Mouse (Mus musculus) liver, postnatal 0 days (tissue): Measurements from ENCODE around the gene Alg3. TPM values are rescaled to one million over a fixed set of nuclear protein-coding genes. Genes with fewer than 3 reads are reported as not detected.

Source experiments
- ATAC-seq: fragments of 200-750 bp; cut with Nextera tagmentation; 2 replicates; pipeline ENCODE4 v1.8.0; 2017; ENCODE audit warnings: mild to moderate bottlenecking, moderate library complexity
- DNase-seq: peaks from one replicate; pipeline ENCODE4 v3.0.0-alpha.2; 2016
- H3K27ac ChIP-seq: fragments of 300-500 bp; sonication (generic); 2 replicates; pipeline ENCODE4 v1.5.1; 2014; ENCODE audit warnings: antibody characterized with exemption, moderate library complexity, mild to moderate bottlenecking, low read depth
- H3K27me3 ChIP-seq: fragments of 300-500 bp; sonication (generic); 2 replicates; pipeline ENCODE4 v1.6.1; 2014; ENCODE audit warnings: low read length, control low read depth, mixed read lengths; ENCODE audit not compliant: insufficient read depth
- H3K36me3 ChIP-seq: fragments of 300-500 bp; sonication (generic); replicated peaks from 2 replicates; pipeline ENCODE4 v1.6.1; 2014; ENCODE audit warnings: mild to moderate bottlenecking, control low read depth, low read length, moderate library complexity, mixed read lengths; ENCODE audit not compliant: insufficient read depth
- H3K4me1 ChIP-seq: fragments of 300-500 bp; sonication (generic); 2 replicates; pipeline ENCODE4 v1.6.1; 2014; ENCODE audit warnings: antibody characterized with exemption, mild to moderate bottlenecking, control low read depth; ENCODE audit not compliant: insufficient read depth
- H3K4me2 ChIP-seq: fragments of 300-500 bp; sonication (generic); 2 replicates; pipeline ENCODE4 v1.6.1; 2014; ENCODE audit warnings: low read depth, mild to moderate bottlenecking, low read length, moderate library complexity, mixed read lengths
- H3K4me3 ChIP-seq: fragments of 300-500 bp; sonication (generic); 2 replicates; pipeline ENCODE4 v1.5.1; 2014; ENCODE audit warnings: low read depth, low read length
- H3K9ac ChIP-seq: fragments of 300-500 bp; sonication (generic); replicated peaks from 2 replicates; pipeline ENCODE4 v1.6.1; 2014; ENCODE audit warnings: mild to moderate bottlenecking, moderate library complexity
- H3K9me3 ChIP-seq: fragments of 300-500 bp; sonication (generic); 2 replicates; pipeline ENCODE4 v1.6.1; 2016; ENCODE audit warnings: mild to moderate bottlenecking, control low read depth, low read length, mixed read lengths
- CTCF ChIP-seq: sonication (generic); IDR thresholded peaks from 2 replicates; pipeline ENCODE4 v1.5.1; 2016; ENCODE audit warnings: antibody characterized with exemption, low read depth
- EP300 ChIP-seq: IDR thresholded peaks from 2 replicates; pipeline ENCODE4 v1.6.1; 2016; ENCODE audit warnings: antibody characterized with exemption, low read depth, mild to moderate bottlenecking
- WGBS: fragments of 180-500 bp; shearing (Covaris S2); extraction: QIAGEN DNeasy Blood & Tissue Kit; methylation state at CpG from one replicate; pipeline ENCODE4 v1.1.7; 2014; ENCODE audit not compliant: insufficient replicate concordance; 5-methylcytosine and 5-hydroxymethylcytosine counted together
- microRNA counts: library from miRNA; unstranded; fragments of <30 nt; microRNA quantifications from one replicate; lab custom pipeline; 2015
- microRNA-seq: library from miRNA; unstranded; fragments of <30 nt; microRNA quantifications from one replicate; pipeline ENCODE4, GENCODE M21; 2016
- polyA plus RNA-seq: library from polyadenylated mRNA; unstranded; fragments of >200 nt; fragmentation: Nextera tagmentation; extraction: Ambion mirVana; gene quantifications from 2 replicates; pipeline ENCODE4 v1.2.1, GENCODE M21; 2015

Gene Alg3
- polyA plus RNA-seq, 1 experiment from 2014 or later: 18.6 TPM

GRCm38 (mm10) chr16:20591076-20591705 lies 20.3 kb downstream of the Alg3 start:
- Histone ChIP-seq H3K4me2 (0 out of 2 replicates have a peak overlapping the region, but pooled peaks have one; percentile 16), H3K4me3 (0 out of 2 replicates have a peak overlapping the region, but pooled peaks have one; percentile 4), H3K36me3 (no peaks in the 10 kb centered on the region), H3K27ac (no peak overlapping the region), H3K9ac (no peak overlapping the region), H3K4me1 (peaks cover 13% of the 10 kb centered on the region), H3K9me3 (no peaks in the 10 kb centered on the region), H3K27me3 (peaks cover 55% of the 10 kb centered on the region)
- ATAC-seq: no peak
- DNase-seq: peak; percentile 17
- WGBS: 8% methylated on average over 48 of the region's 48 CpGs
- TF ChIP-seq EP300: no peak
- TF ChIP-seq CTCF: no peak

GRCm38 (mm10) chr16:20590680-20591038 lies 20.9 kb downstream of the Alg3 start:
- 5% methylated on average over 17 of the region's 17 CpGs for WGBS
- Histone ChIP-seq H3K36me3 (no peaks in the 10 kb centered on the region), H3K9ac (no peak overlapping the region), H3K4me2 (peak overlapping the region; percentile 65), H3K4me1 (peaks cover 13% of the 10 kb centered on the region), H3K27ac (no peak overlapping the region), H3K27me3 (peaks cover 55% of the 10 kb centered on the region), H3K9me3 (no peaks in the 10 kb centered on the region), H3K4me3 (peak overlapping the region; percentile 41)
- no peak for TF ChIP-seq EP300
- TF ChIP-seq CTCF: no peak
- no peak for ATAC-seq
- peak; percentile 15 for DNase-seq

DNA sequence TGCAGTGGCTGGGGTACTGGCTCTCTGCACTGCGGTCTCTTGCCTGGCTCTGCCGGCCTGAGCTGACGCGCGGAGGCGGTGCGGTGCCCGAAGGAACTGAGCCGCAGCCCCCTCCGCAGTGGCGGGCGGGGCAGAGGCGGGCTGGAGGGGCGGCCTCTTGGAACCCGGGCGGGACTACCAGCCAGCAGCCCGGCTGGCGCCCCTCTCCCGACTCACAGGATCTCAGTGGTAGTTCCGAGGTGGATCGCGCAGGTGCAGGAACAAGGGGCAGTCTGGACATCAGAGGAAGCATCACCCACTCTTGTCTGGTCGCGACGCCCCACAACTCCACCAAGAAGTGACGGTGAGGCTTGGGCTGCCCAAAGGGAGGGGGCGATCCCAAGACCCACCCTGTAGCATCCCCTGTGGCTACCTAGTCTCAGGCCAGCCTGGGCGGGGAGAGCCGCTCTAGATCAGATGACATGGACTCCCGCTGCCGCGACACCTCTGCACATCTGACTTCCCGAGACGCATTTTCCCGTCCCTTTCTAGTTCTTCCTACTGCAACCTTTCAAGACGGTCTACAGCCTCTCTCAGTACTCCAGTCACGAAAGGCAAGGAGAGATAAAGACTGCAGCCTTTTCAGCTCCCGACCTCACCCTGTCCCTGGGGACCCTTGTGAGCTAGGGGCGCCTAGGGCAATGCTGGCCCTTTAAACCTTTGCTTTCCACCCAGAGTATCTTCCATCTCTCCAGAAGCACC lies 21.4 kb downstream of the Alg3 start:
- no peaks in the 10 kb centered on the region for H3K36me3 ChIP-seq
- ATAC-seq: no peak
- no peak for TF ChIP-seq EP300
- TF ChIP-seq CTCF: no peak
- peak overlapping the region; percentile 65 for H3K4me2 ChIP-seq
- H3K27me3 ChIP-seq: peaks cover 55% of the 10 kb centered on the region
- H3K4me3 ChIP-seq: peak overlapping the region; percentile 41
- DNase-seq: peak; percentile 19
- H3K9ac ChIP-seq: no peak overlapping the region
- no peaks in the 10 kb centered on the region for H3K9me3 ChIP-seq
- no peak overlapping the region for H3K27ac ChIP-seq
- 2% methylated on average over 36 of the region's 39 CpGs for WGBS
- H3K4me1 ChIP-seq: peaks cover 13% of the 10 kb centered on the region

DNA sequence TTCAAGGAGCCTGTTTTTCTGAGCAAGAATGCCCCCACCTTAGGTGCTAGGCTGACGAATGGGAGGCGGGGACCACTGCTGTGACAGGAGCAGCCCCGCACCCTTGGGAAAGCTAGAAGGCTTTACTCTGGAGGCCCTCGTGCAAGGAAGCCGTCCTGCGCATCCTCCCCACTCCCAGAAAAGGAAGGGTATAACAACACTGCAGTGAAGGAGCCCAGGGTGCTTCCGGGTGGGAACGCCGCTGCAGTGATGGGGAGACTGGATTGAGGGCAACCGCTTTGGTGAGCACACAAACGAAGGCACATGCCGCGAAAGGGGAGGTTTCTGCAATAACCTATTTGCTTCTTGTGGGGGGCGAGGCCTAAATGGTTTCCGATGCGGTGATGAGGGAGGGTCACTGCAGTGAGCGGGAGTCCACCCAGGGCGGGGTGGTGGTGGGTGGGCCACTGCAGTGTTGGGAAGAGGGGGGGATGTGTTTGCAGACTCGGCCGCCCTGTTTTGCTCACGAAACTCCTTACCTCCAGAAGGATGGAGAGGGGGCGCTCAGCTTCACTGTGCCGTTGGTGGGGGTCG lies 22.1 kb downstream of the Alg3 start, which contains the start of gene Vwa5b2:
Vwa5b2 (plus strand) TSS at position 106 of the 573 bp plus-strand sequence.
- WGBS: 2% methylated on average over 24 of the region's 24 CpGs
- H3K27ac ChIP-seq: no peak within 1 kb of the TSS
- no peak for TF ChIP-seq CTCF
- TF ChIP-seq EP300: no peak
- ATAC-seq (no peak), DNase-seq (peak; percentile 15)
- H3K9me3 ChIP-seq: no peaks in the 10 kb centered on the region
- H3K4me2 ChIP-seq: peak within 1 kb of the TSS; percentile 65
- no peaks in the 10 kb centered on the region for H3K36me3 ChIP-seq
- H3K4me3 ChIP-seq: peak within 1 kb of the TSS; percentile 41
- H3K9ac ChIP-seq: no peak within 1 kb of the TSS
- H3K27me3 ChIP-seq: peaks cover 55% of the 10 kb centered on the region
- peaks cover 13% of the 10 kb centered on the region for H3K4me1 ChIP-seq

DNA sequence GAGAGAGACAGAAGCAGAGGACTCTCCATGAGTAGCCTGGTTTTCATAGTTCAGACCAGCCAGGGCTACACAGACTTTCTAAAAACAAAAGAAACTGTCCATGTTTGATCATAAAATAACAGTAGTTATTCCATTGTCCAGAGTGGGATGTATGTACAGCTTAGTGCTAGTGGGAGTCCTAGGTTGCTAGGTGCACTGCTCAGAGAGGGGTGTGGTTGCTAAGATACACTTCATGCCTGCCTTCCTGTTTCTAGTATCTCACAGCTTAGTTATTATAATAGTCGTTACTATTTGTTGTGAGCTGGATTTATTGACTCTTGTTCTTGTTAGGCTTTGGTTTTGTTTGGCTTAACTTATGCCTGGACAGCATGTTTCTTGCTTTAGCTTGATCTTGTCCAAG lies 46.5 kb downstream of the Alg3 start:
- no peak overlapping the region for H3K27ac ChIP-seq
- no peak overlapping the region for H3K9ac ChIP-seq
- H3K4me2 ChIP-seq: no peak overlapping the region
- peaks cover 21% of the 10 kb centered on the region for H3K36me3 ChIP-seq
- no peaks in the 10 kb centered on the region for H3K4me1 ChIP-seq
- TF ChIP-seq CTCF (no peak), EP300 (no peak)
- no peak overlapping the region for H3K4me3 ChIP-seq
- H3K9me3 ChIP-seq: no peaks in the 10 kb centered on the region
- H3K27me3 ChIP-seq: no peaks in the 10 kb centered on the region
- DNase-seq (no peak), ATAC-seq (no peak)
- WGBS: 67% methylated on average over 1 of the region's 1 CpGs

GRCm38 (mm10) chr16:20557381-20557780 lies 54.2 kb downstream of the Alg3 start:
- TF ChIP-seq CTCF: no peak
- TF ChIP-seq EP300: no peak
- Histone ChIP-seq H3K27ac (no peak overlapping the region), H3K4me1 (no peaks in the 10 kb centered on the region), H3K9ac (no peak overlapping the region), H3K4me3 (no peak overlapping the region), H3K36me3 (peaks cover 73% of the 10 kb centered on the region), H3K4me2 (no peak overlapping the region), H3K27me3 (no peaks in the 10 kb centered on the region), H3K9me3 (no peaks in the 10 kb centered on the region)
- DNase-seq (no peak), ATAC-seq (no peak)
- 75% methylated on average over 7 of the region's 7 CpGs for WGBS

MicroRNAs encoded within 50 kb of the gene (microRNA counts, 519-probe panel; counts per million panel counts)
- 6,331 counts per million, percentile 75 among the panel's probes with 10 or more counts for microRNA mmu-miR-1224 (lab: Ali Mortazavi, UCI)

Small RNA genes lying within 50 kb of the gene (microRNA-seq; reads per million reads assigned to microRNA genes)
- gene Mir1224: not detected

Other genes with a start within 250 kb of the Alg3 start
- gene Abcc5, start 185.3 kb downstream of the Alg3 start, polyA plus RNA-seq: 9.0 and 9.5 TPM in 2 replicates
- 25.3 and 26.1 TPM in 2 replicates for gene Eif2b5, start 112.9 kb downstream of the Alg3 start, polyA plus RNA-seq
- gene Dvl3, start 94.8 kb downstream of the Alg3 start, polyA plus RNA-seq: 3.0 and 3.5 TPM in 2 replicates
- gene Ap2m1, start 76.3 kb downstream of the Alg3 start, polyA plus RNA-seq: 288 and 308 TPM in 2 replicates
- gene Abcf3, start 63.2 kb downstream of the Alg3 start, polyA plus RNA-seq: 18.0 and 19.8 TPM in 2 replicates
- gene Vwa5b2, start 22.3 kb downstream of the Alg3 start, polyA plus RNA-seq: not detected in 2 replicates
- gene Eef1akmt4, start 142 bp downstream of the Alg3 start, polyA plus RNA-seq: 20.4 and 23.3 TPM in 2 replicates
- not detected in 2 replicates for gene Gm49333, start 125 bp downstream of the Alg3 start, polyA plus RNA-seq
- 0.11 and 0.13 TPM in 2 replicates for gene Camk2n2, start 9.6 kb upstream of the Alg3 start, polyA plus RNA-seq
- 0.14 TPM in 1 of 2 replicates, not detected in the other for gene Ece2, start 18.1 kb upstream of the Alg3 start, polyA plus RNA-seq
- 97.0 and 110 TPM in 2 replicates for gene Psmd2, start 39.9 kb upstream of the Alg3 start, polyA plus RNA-seq
- 65.6 and 70.9 TPM in 2 replicates for gene Eif4g1, start 56.6 kb upstream of the Alg3 start, polyA plus RNA-seq
- gene Fam131a, start 81.5 kb upstream of the Alg3 start, polyA plus RNA-seq: 0.88 and 1.4 TPM in 2 replicates
- gene Polr2h, start 105.9 kb upstream of the Alg3 start, polyA plus RNA-seq: 25.1 and 27.5 TPM in 2 replicates
- 3.6 and 4.7 TPM in 2 replicates for gene Clcn2, start 106.0 kb upstream of the Alg3 start, polyA plus RNA-seq
- 0.34 and 0.45 TPM in 2 replicates for gene Chrd, start 121.4 kb upstream of the Alg3 start, polyA plus RNA-seq
- 8.6 and 8.9 TPM in 2 replicates for gene Thpo, start 122.8 kb upstream of the Alg3 start, polyA plus RNA-seq